Mouse (Mus musculus): ENCODE measurements around the gene Tspan8.

Tspan8 gene

DNA sequence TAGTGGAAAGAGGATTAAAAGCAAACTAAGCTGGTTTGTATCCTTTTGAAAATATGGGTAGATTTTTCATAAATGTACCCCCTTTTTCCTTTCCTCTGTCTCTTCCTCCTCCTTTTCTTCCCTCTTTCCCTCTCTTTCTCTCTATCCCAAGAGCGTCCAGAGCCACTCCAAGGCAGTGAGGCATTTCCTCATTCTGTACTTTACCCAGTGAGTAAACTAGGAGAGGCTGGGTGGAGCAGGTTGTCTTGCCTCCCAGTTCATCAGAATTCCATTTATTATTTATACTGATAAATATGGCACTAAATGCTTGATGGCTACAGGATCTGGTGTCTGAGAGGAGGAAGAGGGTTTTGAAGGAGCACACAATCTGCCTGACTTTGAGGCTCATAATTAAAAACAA, 13.1 kb downstream of the Tspan8 start:
- DNase-seq (ENCODE audit: extremely low read depth, insufficient read length, low spot score): no peak

DNA sequence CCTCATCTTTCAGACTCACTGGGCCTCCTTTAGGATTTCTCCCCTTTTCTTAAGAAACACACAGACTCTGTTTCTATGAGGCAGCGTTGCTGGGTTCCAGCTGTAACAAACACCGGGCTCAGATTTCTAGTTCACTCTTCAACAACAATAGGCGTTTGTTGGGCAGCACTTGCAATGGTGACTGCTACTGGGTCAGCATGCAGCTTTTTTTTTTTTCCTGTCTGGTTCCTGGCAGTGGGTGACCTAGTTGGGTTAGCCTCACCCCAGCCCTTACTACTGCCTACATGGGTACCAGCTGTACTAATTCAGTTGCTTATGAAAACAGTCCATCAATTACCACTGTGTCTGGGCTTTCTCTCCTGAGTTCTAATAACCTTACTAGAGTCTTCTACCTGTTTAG, 14.1 kb downstream of the Tspan8 start:
- no peak for DNase-seq (ENCODE audit: extremely low read depth, insufficient read length, low spot score)

DNA sequence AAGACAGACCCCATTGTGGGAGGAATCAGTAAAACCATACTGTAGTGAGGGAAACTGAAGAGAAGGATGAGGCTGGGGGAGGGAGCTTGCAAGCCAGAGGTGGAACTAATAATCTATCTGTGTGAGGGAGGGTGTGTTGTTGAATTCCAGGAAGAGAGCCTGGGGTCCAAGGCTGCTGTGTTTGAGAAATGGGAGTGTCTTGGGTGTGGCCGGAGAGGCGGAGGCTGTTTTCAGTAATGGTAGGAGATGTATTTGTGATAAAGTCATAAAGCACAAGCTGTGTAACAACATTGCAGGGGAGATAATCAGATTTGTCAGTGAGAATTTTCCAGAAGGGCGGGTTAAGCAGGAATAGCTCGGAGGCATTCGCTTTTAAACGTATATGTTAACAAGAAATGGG, 17.4 kb downstream of the Tspan8 start:
- DNase-seq (ENCODE audit: extremely low read depth, insufficient read length, low spot score): no peak

DNA sequence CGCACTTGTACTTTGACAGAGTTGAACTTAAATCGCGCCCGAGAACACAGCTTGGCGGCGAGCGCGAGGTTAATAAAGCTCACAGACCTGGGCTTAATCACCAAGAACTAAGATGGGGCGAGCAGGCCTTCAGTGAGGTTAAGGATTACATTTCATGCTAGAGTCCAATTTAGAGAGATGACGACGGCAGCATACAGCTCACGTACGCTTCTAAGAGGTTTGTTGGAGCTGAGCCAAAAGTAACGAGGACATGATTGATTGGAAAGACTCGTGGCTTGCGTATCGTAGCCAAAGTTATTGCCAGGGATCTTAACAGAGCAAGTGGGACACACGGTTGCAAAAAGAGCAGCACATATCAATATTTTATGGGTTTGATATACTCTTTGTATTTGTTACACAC, 30.3 kb downstream of the Tspan8 start:
- DNase-seq (ENCODE audit: extremely low read depth, insufficient read length, low spot score): no peak

DNA sequence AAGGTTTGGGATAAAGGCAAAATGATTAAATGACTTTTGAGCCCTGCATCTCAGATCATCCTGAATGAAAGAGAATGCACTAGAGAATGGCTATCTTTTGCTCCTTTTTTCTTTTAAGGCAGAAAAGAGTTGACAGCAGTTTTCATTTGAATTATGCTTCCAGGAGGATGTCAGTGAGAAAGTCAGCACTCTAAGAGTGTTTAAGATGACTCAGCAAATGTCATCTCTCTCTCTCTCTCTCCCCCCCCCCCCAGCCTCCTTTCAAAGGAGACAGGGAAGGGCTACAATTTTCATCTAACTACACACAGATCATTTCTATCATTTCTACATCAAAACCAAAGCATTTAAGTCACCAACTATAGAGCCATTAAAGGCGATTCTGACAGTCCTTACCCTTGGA, 31.9 kb downstream of the Tspan8 start:
- no peak for DNase-seq (ENCODE audit: extremely low read depth, insufficient read length, low spot score)

DNA sequence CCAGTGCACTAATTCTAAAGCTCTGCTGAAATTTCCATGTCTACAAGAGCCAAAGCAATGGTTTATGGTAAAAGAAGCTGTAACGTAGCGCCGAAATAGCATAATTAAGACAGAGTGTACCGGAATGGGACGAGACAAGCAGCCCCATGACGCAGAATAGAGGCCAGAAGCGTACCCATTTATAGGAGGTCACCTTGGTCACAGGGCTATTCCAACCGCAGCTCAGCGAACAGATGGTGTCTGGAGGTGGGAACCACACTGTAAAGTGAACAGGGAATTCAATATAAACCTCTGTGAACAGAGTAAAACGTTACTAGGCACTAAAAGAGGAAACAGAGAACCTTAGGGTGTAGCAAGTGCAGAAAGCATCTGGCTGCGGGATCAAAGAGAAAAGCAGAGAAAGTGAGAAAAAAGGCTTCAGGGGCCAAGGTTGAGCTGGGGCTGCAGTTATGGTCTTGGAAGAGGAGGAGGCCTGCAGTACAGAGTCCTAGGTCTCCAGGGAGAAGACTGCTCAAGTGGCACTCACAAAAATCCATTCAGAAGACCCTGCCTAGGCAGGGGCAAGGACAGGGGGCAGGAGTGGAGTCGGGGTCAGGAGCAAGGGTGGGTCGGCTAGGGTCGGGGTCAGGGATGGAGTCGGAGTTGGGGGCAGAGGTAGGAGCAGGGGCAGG, 43.7 kb downstream of the Tspan8 start:
- no peak for DNase-seq (ENCODE audit: extremely low read depth, insufficient read length, low spot score)

DNA sequence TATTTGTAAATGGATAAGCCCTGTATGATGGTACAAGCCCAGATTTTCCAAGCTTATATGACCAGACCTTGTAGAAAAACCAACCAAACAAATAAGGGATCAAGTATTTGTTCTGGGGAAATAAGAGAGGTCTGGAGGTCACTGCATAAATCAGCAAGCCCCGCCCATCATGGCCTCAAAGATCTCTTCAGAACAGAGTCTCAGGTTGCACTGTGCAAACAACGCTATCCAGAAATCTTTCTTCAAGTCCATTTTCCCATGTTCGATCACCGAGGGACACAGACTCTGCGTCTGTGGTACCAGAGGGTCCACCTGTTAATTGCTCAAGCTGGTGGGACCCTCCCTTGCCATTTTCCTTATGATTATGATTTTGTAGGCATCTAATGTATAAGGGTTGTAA, 45.3 kb downstream of the Tspan8 start:
- DNase-seq (ENCODE audit: extremely low read depth, insufficient read length, low spot score): no peak

DNA sequence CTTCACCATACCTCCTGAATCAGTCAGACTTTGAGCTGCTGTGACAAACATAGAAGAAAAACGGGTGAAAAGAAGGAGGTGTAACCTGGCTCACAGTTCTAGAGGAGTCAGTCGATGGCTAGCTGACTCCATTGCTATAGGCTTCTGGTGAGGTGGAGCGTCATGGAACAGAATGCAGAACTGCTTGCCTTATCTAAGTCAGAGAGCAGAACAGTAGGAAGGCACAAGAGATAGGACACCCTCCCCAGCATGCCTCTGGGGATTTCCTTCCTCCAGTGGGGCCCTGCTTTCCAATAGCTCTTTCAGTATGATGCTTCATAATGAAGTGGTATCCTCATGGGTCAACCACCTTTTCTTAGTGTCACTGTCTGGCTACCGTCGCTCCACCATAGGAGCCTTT, 66.1 kb downstream of the Tspan8 start:
- no peak for DNase-seq (ENCODE audit: extremely low read depth, insufficient read length, low spot score)

DNA sequence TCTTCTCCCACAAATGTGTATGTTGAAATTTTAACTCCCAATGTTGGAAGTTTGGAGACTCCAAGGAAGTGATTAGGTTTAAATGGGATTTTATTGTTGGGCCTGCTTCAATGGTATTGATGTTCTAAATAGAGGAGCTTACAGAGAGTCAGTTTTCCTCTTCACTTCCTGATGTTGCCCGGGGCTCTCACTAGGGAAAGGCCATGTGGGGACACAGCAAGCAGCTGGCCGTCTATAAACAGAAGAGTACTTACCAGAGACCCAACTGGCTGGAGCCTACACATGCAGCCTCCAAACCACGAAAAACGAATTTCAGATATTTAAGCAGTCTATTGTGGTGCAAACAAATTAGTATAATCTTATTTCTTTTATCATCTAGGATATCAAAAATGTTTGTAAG, 75.3 kb downstream of the Tspan8 start:
- DNase-seq (ENCODE audit: extremely low read depth, insufficient read length, low spot score): no peak

DNA sequence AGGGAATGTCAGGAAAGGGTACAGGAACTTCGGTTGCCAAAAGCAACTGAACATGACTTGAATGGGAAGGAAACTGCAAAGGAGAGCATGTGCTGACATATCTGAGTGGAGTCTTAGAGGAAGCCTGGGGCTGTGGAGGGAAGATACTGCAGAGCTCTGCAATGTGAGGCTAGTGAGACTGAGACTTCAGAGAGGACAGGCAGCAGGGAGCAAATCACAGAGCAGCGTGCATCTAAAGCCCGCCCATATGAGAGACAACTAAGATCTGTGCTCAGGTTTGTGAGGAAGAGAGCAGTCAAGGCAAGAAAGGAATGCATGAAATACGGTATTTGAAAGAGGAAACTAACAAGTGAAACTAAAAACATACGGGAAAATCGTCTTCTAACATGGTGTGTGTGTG, 76.3 kb downstream of the Tspan8 start:
- DNase-seq (ENCODE audit: extremely low read depth, insufficient read length, low spot score): peak; percentile 22

DNA sequence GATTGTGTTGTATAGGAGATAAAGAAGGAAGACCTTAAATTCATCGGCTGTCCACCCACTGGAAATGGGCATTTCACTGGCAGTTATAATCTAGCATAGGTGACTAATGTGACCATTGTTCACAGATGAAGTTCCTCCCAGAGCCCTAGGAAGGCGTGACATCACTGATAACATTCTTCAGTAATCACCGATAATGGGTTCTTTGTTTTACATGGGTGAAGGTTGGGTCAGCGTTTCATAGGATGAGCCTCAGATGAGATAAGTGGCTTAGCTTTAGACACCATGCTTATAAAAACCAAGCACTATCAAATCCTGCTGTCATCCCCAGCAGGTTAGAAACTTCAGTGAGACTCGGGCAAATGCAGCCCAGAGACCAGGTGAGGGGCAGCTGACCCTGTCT, 77.4 kb downstream of the Tspan8 start:
- DNase-seq (ENCODE audit: extremely low read depth, insufficient read length, low spot score): no peak

DNA sequence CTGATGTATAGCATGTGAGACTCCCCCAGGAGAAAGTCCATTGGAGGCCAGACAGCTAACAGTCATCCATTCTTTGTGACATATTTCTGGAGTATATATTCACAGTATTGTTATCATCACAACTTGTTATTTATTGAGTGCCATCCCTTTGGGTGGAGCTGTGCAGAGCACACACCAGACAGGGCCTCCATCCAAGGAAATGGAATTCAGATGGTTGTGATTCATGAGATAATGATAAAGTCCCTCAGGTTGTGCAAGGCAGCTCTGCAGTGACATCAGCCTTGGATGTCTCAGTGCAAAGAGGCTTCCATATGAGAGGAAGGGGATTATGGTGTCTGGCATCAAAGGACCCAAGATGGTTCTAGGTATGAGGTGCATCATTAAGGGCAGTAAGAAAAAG, 80.1 kb downstream of the Tspan8 start:
- no peak for DNase-seq (ENCODE audit: extremely low read depth, insufficient read length, low spot score)

DNA sequence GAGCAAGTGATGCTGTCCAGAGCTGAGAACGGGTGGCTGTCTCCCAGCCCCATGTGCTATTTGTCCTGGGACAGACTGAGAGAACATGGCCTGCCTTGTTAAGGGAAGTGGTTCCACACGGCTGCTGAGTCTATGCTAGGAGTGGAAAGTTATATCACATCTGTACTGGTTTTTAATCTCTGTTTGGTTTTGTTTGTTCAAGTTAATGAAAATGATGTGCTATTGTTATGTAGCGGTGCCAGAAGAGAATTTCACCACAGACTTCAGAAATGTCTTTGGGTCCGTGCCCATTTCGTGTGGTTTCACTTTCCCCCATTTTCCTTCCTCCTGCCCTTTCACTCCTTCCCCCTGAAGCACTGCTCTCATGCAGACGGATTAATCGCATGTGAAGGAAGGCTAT, 80.6 kb downstream of the Tspan8 start:
- DNase-seq (ENCODE audit: extremely low read depth, insufficient read length, low spot score): peak; percentile 20

Data from 3134 (cell line).